Mouse (Mus musculus) forebrain, embryonic 12.5 days (tissue): ENCODE measurements at regions not wholly inside any gene's neighbourhood (a gene's known extent, or its start where the extent isn't known, plus 50 kb on each side); places are given as distances from the start of the nearest gene placed in this dataset.

Experiments
- ATAC-seq: fragments of 200-750 bp; cut with Nextera tagmentation; 2 replicates; pipeline ENCODE4 v1.8.0; 2017; ENCODE audit warnings: moderate TSS enrichment; ENCODE audit not compliant: low FRiP score
- H3K27ac ChIP-seq: fragments of 300-500 bp; sonication (generic); 2 replicates; pipeline ENCODE4 v1.5.1; 2016; ENCODE audit warnings: mild to moderate bottlenecking
- H3K27me3 ChIP-seq: fragments of 300-500 bp; sonication (generic); 2 replicates; pipeline ENCODE4 v1.6.1; 2016; ENCODE audit warnings: mild to moderate bottlenecking
- H3K36me3 ChIP-seq: fragments of 300-500 bp; sonication (generic); replicated peaks from 2 replicates; pipeline ENCODE4 v1.6.1; 2016; ENCODE audit warnings: mild to moderate bottlenecking
- H3K4me1 ChIP-seq: fragments of 300-500 bp; sonication (generic); 2 replicates; pipeline ENCODE4 v1.6.1; 2016
- H3K4me2 ChIP-seq: fragments of 300-500 bp; sonication (generic); 2 replicates; pipeline ENCODE4 v1.6.1; 2016; ENCODE audit warnings: mild to moderate bottlenecking, moderate library complexity
- H3K4me3 ChIP-seq: fragments of 300-500 bp; sonication (generic); replicated peaks from 2 replicates; pipeline ENCODE4 v1.5.1; 2016; ENCODE audit warnings: mild to moderate bottlenecking
- H3K9ac ChIP-seq: fragments of 300-500 bp; sonication (generic); 2 replicates; pipeline ENCODE4 v1.6.1; 2016; ENCODE audit warnings: mild to moderate bottlenecking
- H3K9me3 ChIP-seq: fragments of 300-500 bp; sonication (generic); 2 replicates; pipeline ENCODE4 v1.6.1; 2016
- WGBS: fragments of 180-500 bp; shearing (Covaris S2); methylation state at CpG from one replicate; pipeline ENCODE4 v1.1.7; 2016; 5-methylcytosine and 5-hydroxymethylcytosine counted together

GRCm38 (mm10) chr9:42196552-42196951, 67.5 kb downstream of the Sc5d start:
- no peak for ATAC-seq
- Histone ChIP-seq H3K4me1 (0 out of 2 replicates have a peak, but pooled peaks cover 3% of the 10 kb centered on the region), H3K27ac (no peak overlapping the region), H3K36me3 (no peaks in the 10 kb centered on the region), H3K9ac (no peak overlapping the region), H3K4me2 (no peak overlapping the region), H3K4me3 (no peak overlapping the region), H3K27me3 (no peaks in the 10 kb centered on the region), H3K9me3 (no peaks in the 10 kb centered on the region)
- WGBS = 61% methylated on average over 4 of the region's 4 CpGs

GRCm38 (mm10) chr9:42196110-42196509, 67.9 kb downstream of the Sc5d start:
- no peak overlapping the region for H3K9ac ChIP-seq
- no peaks in the 10 kb centered on the region for H3K27me3 ChIP-seq
- H3K36me3 ChIP-seq = no peaks in the 10 kb centered on the region
- no peaks in the 10 kb centered on the region for H3K9me3 ChIP-seq
- ATAC-seq = no peak
- H3K4me1 ChIP-seq = 0 out of 2 replicates have a peak, but pooled peaks cover 3% of the 10 kb centered on the region
- 91% methylated on average over 6 of the region's 6 CpGs for WGBS
- no peak overlapping the region for H3K27ac ChIP-seq
- H3K4me2 ChIP-seq = no peak overlapping the region
- H3K4me3 ChIP-seq = no peak overlapping the region

GRCm38 (mm10) chr9:42195651-42196050, 68.4 kb downstream of the Sc5d start:
- WGBS = 83% methylated on average over 8 of the region's 8 CpGs
- no peak for ATAC-seq

GRCm38 (mm10) chr9:42194939-42195338, 69.1 kb downstream of the Sc5d start:
- no peak overlapping the region for H3K4me3 ChIP-seq
- ATAC-seq = no peak
- no peaks in the 10 kb centered on the region for H3K27me3 ChIP-seq
- H3K27ac ChIP-seq = no peak overlapping the region
- 0 out of 2 replicates have a peak, but pooled peaks cover 3% of the 10 kb centered on the region for H3K4me1 ChIP-seq
- H3K4me2 ChIP-seq = no peak overlapping the region
- no peaks in the 10 kb centered on the region for H3K36me3 ChIP-seq
- WGBS = 88% methylated on average over 6 of the region's 6 CpGs
- no peak overlapping the region for H3K9ac ChIP-seq
- H3K9me3 ChIP-seq = no peaks in the 10 kb centered on the region

More at GRCm38 (mm10) chr9:42195651-42196050, 68.4 kb downstream of the Sc5d start:
- no peaks in the 10 kb centered on the region for H3K36me3 ChIP-seq
- no peak overlapping the region for H3K27ac ChIP-seq
- H3K9me3 ChIP-seq = no peaks in the 10 kb centered on the region
- H3K9ac ChIP-seq = no peak overlapping the region
- H3K4me3 ChIP-seq = no peak overlapping the region
- no peak overlapping the region for H3K4me2 ChIP-seq
- no peaks in the 10 kb centered on the region for H3K27me3 ChIP-seq
- H3K4me1 ChIP-seq = 0 out of 2 replicates have a peak, but pooled peaks cover 3% of the 10 kb centered on the region

GRCm38 (mm10) chr9:42194176-42194575, 69.9 kb downstream of the Sc5d start:
- H3K27me3 ChIP-seq = no peaks in the 10 kb centered on the region
- no peak overlapping the region for H3K4me2 ChIP-seq
- no peaks in the 10 kb centered on the region for H3K9me3 ChIP-seq
- H3K36me3 ChIP-seq = no peaks in the 10 kb centered on the region
- no peak for ATAC-seq
- 0 out of 2 replicates have a peak, but pooled peaks cover 3% of the 10 kb centered on the region for H3K4me1 ChIP-seq
- no peak overlapping the region for H3K27ac ChIP-seq
- WGBS = 80% methylated on average over 2 of the region's 2 CpGs
- no peak overlapping the region for H3K4me3 ChIP-seq
- H3K9ac ChIP-seq = no peak overlapping the region

GRCm38 (mm10) chr9:42192967-42193733, 69.1 kb upstream of the Sorl1 start:
- 0 out of 2 replicates have a peak, but pooled peaks cover 3% of the 10 kb centered on the region for H3K4me1 ChIP-seq
- no peaks in the 10 kb centered on the region for H3K9me3 ChIP-seq
- H3K27me3 ChIP-seq = no peaks in the 10 kb centered on the region
- H3K36me3 ChIP-seq = no peaks in the 10 kb centered on the region
- no peak overlapping the region for H3K27ac ChIP-seq
- 79% methylated on average over 12 of the region's 12 CpGs for WGBS
- no peak overlapping the region for H3K4me2 ChIP-seq
- H3K9ac ChIP-seq = no peak overlapping the region
- H3K4me3 ChIP-seq = no peak overlapping the region
- ATAC-seq = no peak

GRCm38 (mm10) chr9:42187371-42188228, 63.5 kb upstream of the Sorl1 start:
- H3K4me2 ChIP-seq = no peak overlapping the region
- ATAC-seq = no peak
- no peaks in the 10 kb centered on the region for H3K27me3 ChIP-seq
- 87% methylated on average over 6 of the region's 6 CpGs for WGBS
- H3K9ac ChIP-seq = no peak overlapping the region
- no peaks in the 10 kb centered on the region for H3K9me3 ChIP-seq
- H3K4me1 ChIP-seq = peaks cover 28% of the 10 kb centered on the region
- H3K36me3 ChIP-seq = no peaks in the 10 kb centered on the region
- no peak overlapping the region for H3K4me3 ChIP-seq
- H3K27ac ChIP-seq = no peak overlapping the region

GRCm38 (mm10) chr9:42184104-42184635, 60.1 kb upstream of the Sorl1 start:
- no peak overlapping the region for H3K4me2 ChIP-seq
- no peaks in the 10 kb centered on the region for H3K36me3 ChIP-seq
- 58% methylated on average over 3 of the region's 3 CpGs for WGBS
- H3K27me3 ChIP-seq = no peaks in the 10 kb centered on the region
- peak overlapping the region; percentile 88 for H3K27ac ChIP-seq
- no peak overlapping the region for H3K4me3 ChIP-seq
- no peak overlapping the region for H3K9ac ChIP-seq
- peaks cover 28% of the 10 kb centered on the region for H3K4me1 ChIP-seq
- no peaks in the 10 kb centered on the region for H3K9me3 ChIP-seq
- no peak for ATAC-seq

- Histone ChIP-seq H3K9ac (no peak overlapping the region), H3K4me3 (no peak overlapping the region), H3K4me1 (peaks cover 35% of the 10 kb centered on the region), H3K4me2 (no peak overlapping the region), H3K36me3 (no peaks in the 10 kb centered on the region), H3K9me3 (no peaks in the 10 kb centered on the region), H3K27me3 (no peaks in the 10 kb centered on the region), H3K27ac (peak overlapping the region; percentile 88)
- WGBS = 14% methylated on average over 5 of the region's 5 CpGs
- peak; percentile 75; the same call in 1 of the 2 replicates for ATAC-seq
Observed at GRCm38 (mm10) chr9:42183448-42183847, 59.4 kb upstream of the Sorl1 start.

- peak overlapping the region; percentile 88 for H3K27ac ChIP-seq
- 91% methylated on average over 3 of the region's 3 CpGs for WGBS
- no peak for ATAC-seq
- no peak overlapping the region for H3K9ac ChIP-seq
- H3K9me3 ChIP-seq = no peaks in the 10 kb centered on the region
- H3K36me3 ChIP-seq = no peaks in the 10 kb centered on the region
- peaks cover 38% of the 10 kb centered on the region for H3K4me1 ChIP-seq
- no peaks in the 10 kb centered on the region for H3K27me3 ChIP-seq
- no peak overlapping the region for H3K4me2 ChIP-seq
- H3K4me3 ChIP-seq = no peak overlapping the region
Observed at GRCm38 (mm10) chr9:42182400-42182799, 58.3 kb upstream of the Sorl1 start.

- ATAC-seq = no peak
- no peak overlapping the region for H3K9ac ChIP-seq
Observed at GRCm38 (mm10) chr9:42180152-42180551, 56.1 kb upstream of the Sorl1 start.

GRCm38 (mm10) chr9:42178759-42179377, 54.8 kb upstream of the Sorl1 start:
- Histone ChIP-seq H3K36me3 (no peaks in the 10 kb centered on the region), H3K9me3 (no peaks in the 10 kb centered on the region), H3K27ac (peak overlapping the region; percentile 89), H3K27me3 (no peaks in the 10 kb centered on the region), H3K4me3 (no peak overlapping the region), H3K4me1 (peaks cover 33% of the 10 kb centered on the region), H3K4me2 (no peak overlapping the region), H3K9ac (no peak overlapping the region)
- peak; percentile 88 for ATAC-seq
- 14% methylated on average over 4 of the region's 4 CpGs for WGBS

More at GRCm38 (mm10) chr9:42180152-42180551, 56.1 kb upstream of the Sorl1 start:
- Histone ChIP-seq H3K27ac (no peak overlapping the region), H3K4me2 (no peak overlapping the region), H3K9me3 (no peaks in the 10 kb centered on the region), H3K4me3 (no peak overlapping the region), H3K4me1 (peaks cover 34% of the 10 kb centered on the region), H3K36me3 (no peaks in the 10 kb centered on the region), H3K27me3 (no peaks in the 10 kb centered on the region)
- 96% methylated on average over 4 of the region's 4 CpGs for WGBS
